Mouse (Mus musculus) layer of hippocampus, postnatal 25 days (tissue): ENCODE measurements around the gene Hcn2. TPM values are rescaled to one million over a fixed set of nuclear protein-coding genes. Genes with fewer than 3 reads are reported as not detected.

Experiments
- total RNA-seq, 2 experiments: library from RNA; stranded (reverse); gene quantifications; 2 replicates each; pipeline ENCODE4 v1.2.3; 2021

Hcn2 gene
- total RNA-seq, 2 experiments from 2014 or later: 108 to 110 TPM

Other genes with a start within 250 kb of the Hcn2 start
- gene Vmn2r83, start 247.9 kb upstream of the Hcn2 start, total RNA-seq: not detected
- gene Plpp2, start 182.8 kb upstream of the Hcn2 start, total RNA-seq: 1 to 10 TPM; 5.3 to 6.9 TPM
- gene Mier2, start 161.4 kb upstream of the Hcn2 start, total RNA-seq: 10 to 100 TPM; 53.2 to 56.4 TPM
- under 1 TPM in 1 of 2 experiments, not detected in 1; 0.44 TPM for gene Theg, start 129.3 kb upstream of the Hcn2 start, total RNA-seq
- gene C2cd4c, start 102.6 kb upstream of the Hcn2 start, total RNA-seq: 10 to 100 TPM; 12.1 to 12.3 TPM
- 10 to 100 TPM; 39.2 to 48.2 TPM for gene Shc2, start 78.7 kb upstream of the Hcn2 start, total RNA-seq
- under 1 TPM in 1 of 2 experiments, not detected in 1; 0.22 TPM for gene Odf3l2, start 70.9 kb upstream of the Hcn2 start, total RNA-seq
- gene Madcam1, start 52.1 kb upstream of the Hcn2 start, total RNA-seq: not detected
- 10 to 100 TPM; 74.9 to 79.7 TPM for gene Tpgs1, start 47.3 kb upstream of the Hcn2 start, total RNA-seq
- gene Cdc34, start 34.4 kb upstream of the Hcn2 start, total RNA-seq: 10 to 100 TPM; 67.1 to 77.7 TPM
- gene Gzmm, start 27.6 kb upstream of the Hcn2 start, total RNA-seq: 1 to 10 TPM; 2.4 to 3.1 TPM
- 100 to 1,000 TPM; 610 to 665 TPM for gene Bsg, start 12.1 kb upstream of the Hcn2 start, total RNA-seq
- 10 to 100 TPM; 39.2 to 44.6 TPM for gene Polrmt, start 29.9 kb downstream of the Hcn2 start, total RNA-seq
- gene Fgf22, start 38.4 kb downstream of the Hcn2 start, total RNA-seq: 1 to 10 TPM; 1.0 to 1.5 TPM
- gene Rnf126, start 50.3 kb downstream of the Hcn2 start, total RNA-seq: 10 to 100 TPM; 82.7 to 92.9 TPM
- gene Fstl3, start 60.6 kb downstream of the Hcn2 start, total RNA-seq: 1 to 10 TPM; 1.2 to 2.1 TPM
- gene Prss57, start 74.3 kb downstream of the Hcn2 start, total RNA-seq: under 1 TPM; 0.30 to 0.33 TPM
- 100 to 1,000 TPM; 307 to 325 TPM for gene Palm, start 76.9 kb downstream of the Hcn2 start, total RNA-seq
- under 1 TPM; 0.66 to 0.89 TPM for gene Misp, start 104.4 kb downstream of the Hcn2 start, total RNA-seq
- gene Ptbp1, start 137.8 kb downstream of the Hcn2 start, total RNA-seq: 10 to 100 TPM; 44.0 to 66.0 TPM
- 1 to 10 TPM; 1.1 to 1.4 TPM for gene Prtn3, start 157.8 kb downstream of the Hcn2 start, total RNA-seq
- gene Plppr3, start 158.0 kb downstream of the Hcn2 start, total RNA-seq: 10 to 100 TPM; 32.4 to 34.4 TPM
- gene Elane, start 169.6 kb downstream of the Hcn2 start, total RNA-seq: not detected
- gene Cfd, start 174.2 kb downstream of the Hcn2 start, total RNA-seq: not detected
- gene Med16, start 192.3 kb downstream of the Hcn2 start, total RNA-seq: 10 to 100 TPM; 55.5 to 56.2 TPM
- not detected for gene Gm26602, start 194.2 kb downstream of the Hcn2 start, total RNA-seq
- gene Kiss1r, start 200.3 kb downstream of the Hcn2 start, total RNA-seq: 1 to 10 TPM; 6.6 to 6.7 TPM
- 100 to 1,000 TPM; 428 to 450 TPM for gene R3hdm4, start 204.6 kb downstream of the Hcn2 start, total RNA-seq
- gene Arid3a, start 210.4 kb downstream of the Hcn2 start, total RNA-seq: 1 to 10 TPM; 4.6 to 6.9 TPM
- gene Wdr18, start 243.5 kb downstream of the Hcn2 start, total RNA-seq: 10 to 100 TPM; 42.9 to 45.8 TPM